Mouse (Mus musculus): ENCODE results near the gene Vmn2r7.

DNA sequence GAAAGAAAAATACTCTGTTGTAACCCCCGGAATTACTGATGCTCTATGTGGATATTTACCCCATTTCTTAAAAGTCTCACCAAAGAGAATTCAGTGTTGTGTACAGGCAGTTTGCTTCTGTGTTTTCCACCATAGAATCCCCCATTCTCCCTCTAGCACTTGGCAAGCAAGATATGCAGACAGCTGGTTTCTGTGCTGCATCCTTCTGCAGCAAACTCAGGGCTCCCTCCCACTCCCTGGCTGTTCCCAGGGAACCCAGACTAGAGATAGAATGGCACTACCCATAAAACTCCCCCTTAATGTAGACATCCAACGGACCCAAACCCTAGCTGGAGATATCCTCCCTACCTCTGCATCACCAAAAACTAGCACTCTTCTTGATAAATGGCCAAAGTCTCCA lies 88.4 kb downstream of the Vmn2r7 start:
- TF ChIP-seq POLR2A (IDR thresholded peaks at IDR 0.05; ENCODE audit: borderline replicate concordance, extremely low read depth, low read depth, low read length) (no peak), CTCF (IDR thresholded peaks at IDR 0.05; ENCODE audit: insufficient read depth, low read length) (no peak)
